Mouse (Mus musculus) embryonic fibroblast, embryonic 13.5 days (primary cell): ENCODE data around the gene Kat2b. TPM values are rescaled to one million over a fixed set of nuclear protein-coding genes. Genes with fewer than 3 reads are reported as not detected.

Experiments
- H3K27ac ChIP-seq: 2 replicates; pipeline ENCODE4 v1.5.1; 2012; ENCODE audit warnings: low read length, control low read depth, inconsistent platforms; ENCODE audit not compliant: insufficient read depth
- H3K4me1 ChIP-seq: 2 replicates; pipeline ENCODE4 v1.6.1; 2011; ENCODE audit warnings: low read length; ENCODE audit not compliant: control insufficient read depth, insufficient read depth
- H3K4me3 ChIP-seq: 2 replicates; pipeline ENCODE4 v1.5.1; 2011; ENCODE audit warnings: mild to moderate bottlenecking, control low read depth, low read length; ENCODE audit not compliant: insufficient read depth
- CTCF ChIP-seq: IDR thresholded peaks from 2 replicates; pipeline ENCODE4 v1.5.1; 2011; ENCODE audit warnings: mild to moderate bottlenecking, control low read depth, low read length, moderate library complexity, borderline replicate concordance; ENCODE audit not compliant: insufficient read depth
- POLR2A ChIP-seq: IDR thresholded peaks from 2 replicates; pipeline ENCODE4 v1.6.1; 2011; ENCODE audit warnings: low read depth, mild to moderate bottlenecking, control low read depth, low read length, moderate library complexity
- polyA plus RNA-seq: library from polyadenylated mRNA; stranded (reverse); fragments of >200 nt; gene quantifications from 2 replicates; pipeline ENCODE4 v1.2.4, GENCODE M21; 2011; ENCODE audit warnings: low read depth; ENCODE audit not compliant: missing spikeins, insufficient read length

Kat2b gene
- polyA plus RNA-seq, 1 experiment = 33.2 TPM

DNA sequence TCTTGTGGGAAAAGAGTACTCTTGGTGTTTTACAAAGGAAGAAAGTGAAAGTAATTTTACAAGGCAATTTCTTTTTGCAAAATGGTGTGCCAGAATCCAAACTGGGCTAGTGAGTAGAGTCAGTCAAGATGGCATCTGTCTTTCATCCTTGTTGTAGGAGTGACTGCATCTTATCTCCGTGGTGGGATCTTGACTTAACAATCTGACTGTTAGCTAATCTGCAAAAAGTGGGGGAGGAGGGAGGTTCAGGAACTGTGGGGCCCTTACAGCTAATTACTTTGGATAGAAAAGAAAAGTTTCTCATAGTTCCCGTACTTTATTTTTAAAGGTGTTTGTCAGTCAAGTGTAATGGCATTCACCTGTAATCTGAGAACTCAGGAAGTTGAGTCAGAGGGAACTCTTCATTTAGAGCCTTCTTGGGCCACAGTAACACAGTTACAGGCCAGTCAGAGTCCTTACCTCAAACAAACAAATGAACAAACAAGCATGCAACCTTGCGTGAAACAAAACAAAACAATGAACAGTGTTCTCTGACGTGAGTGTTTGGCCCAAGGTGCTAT is 15.4 kb downstream of the Kat2b start:
- H3K4me1 ChIP-seq = peaks cover 26% of the 10 kb centered on the region
- peak overlapping the region; percentile 27; the same call in 1 of the 2 replicates for H3K27ac ChIP-seq
- no peak for TF ChIP-seq CTCF
- no peak for TF ChIP-seq POLR2A
- no peak overlapping the region for H3K4me3 ChIP-seq

DNA sequence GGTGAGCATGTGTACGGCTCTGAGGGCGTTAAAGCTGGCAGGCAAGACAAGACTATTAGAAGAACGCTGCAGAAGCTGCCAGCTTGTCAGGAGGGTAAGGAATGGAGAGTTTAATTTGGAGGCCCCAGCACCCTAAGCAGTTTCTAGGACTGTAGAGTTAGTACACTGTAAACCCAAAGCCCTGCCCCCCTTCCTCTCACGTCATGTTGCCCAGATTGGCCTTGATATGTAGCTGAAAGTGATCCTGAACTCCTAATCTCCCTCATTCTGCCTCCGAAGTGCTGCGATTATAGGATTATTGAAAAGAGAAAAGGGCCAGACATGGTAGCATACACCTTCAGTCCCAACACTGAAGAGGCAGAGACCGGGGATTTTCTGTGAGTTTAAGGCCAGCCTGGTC is 16.1 kb downstream of the Kat2b start:
- TF ChIP-seq POLR2A (no peak), CTCF (no peak)
- H3K4me3 ChIP-seq = no peak overlapping the region

DNA sequence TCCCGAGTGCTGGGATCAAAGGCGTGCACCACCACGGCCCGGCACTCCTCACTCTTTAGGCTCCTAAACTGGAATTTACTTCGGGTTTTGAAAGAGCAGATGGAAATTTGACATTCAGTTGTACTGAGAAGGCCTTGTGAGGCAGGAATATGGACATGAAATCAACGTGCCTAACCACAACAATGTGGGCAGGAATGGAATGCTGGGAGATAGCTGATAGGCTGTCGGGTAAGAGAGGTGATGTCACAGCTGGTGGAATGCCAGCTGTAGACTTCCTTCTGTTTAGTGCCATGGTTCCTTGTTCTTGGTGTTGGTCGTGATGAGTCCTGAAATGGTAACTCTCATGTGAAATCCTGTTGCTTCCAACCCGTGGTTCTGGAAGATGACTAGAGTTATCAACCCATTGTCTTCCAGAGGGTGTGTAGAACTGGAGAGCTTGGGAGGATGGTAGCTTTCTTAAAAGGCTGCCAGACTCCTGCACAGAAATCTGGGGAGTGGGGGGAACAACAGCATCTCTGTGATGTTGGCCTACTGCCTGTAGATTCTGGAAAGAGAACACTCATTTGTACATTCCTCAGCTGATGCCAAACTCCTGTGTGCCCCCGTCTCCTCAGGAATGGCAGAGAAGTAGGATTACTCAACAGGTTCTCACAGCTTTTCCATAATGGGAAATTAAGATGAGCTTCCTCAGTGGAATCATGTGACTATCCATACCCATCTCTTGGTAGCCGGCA is 17.4 kb downstream of the Kat2b start:
- Histone ChIP-seq H3K4me1 (peaks cover 14% of the 10 kb centered on the region), H3K27ac (peak overlapping the region; percentile 41), H3K4me3 (no peak overlapping the region)
- TF ChIP-seq POLR2A = no peak
- TF ChIP-seq CTCF = no peak

More for the DNA sequence above, 16.1 kb downstream of the Kat2b start:
- H3K27ac ChIP-seq = no peak overlapping the region
- H3K4me1 ChIP-seq = peaks cover 24% of the 10 kb centered on the region

DNA sequence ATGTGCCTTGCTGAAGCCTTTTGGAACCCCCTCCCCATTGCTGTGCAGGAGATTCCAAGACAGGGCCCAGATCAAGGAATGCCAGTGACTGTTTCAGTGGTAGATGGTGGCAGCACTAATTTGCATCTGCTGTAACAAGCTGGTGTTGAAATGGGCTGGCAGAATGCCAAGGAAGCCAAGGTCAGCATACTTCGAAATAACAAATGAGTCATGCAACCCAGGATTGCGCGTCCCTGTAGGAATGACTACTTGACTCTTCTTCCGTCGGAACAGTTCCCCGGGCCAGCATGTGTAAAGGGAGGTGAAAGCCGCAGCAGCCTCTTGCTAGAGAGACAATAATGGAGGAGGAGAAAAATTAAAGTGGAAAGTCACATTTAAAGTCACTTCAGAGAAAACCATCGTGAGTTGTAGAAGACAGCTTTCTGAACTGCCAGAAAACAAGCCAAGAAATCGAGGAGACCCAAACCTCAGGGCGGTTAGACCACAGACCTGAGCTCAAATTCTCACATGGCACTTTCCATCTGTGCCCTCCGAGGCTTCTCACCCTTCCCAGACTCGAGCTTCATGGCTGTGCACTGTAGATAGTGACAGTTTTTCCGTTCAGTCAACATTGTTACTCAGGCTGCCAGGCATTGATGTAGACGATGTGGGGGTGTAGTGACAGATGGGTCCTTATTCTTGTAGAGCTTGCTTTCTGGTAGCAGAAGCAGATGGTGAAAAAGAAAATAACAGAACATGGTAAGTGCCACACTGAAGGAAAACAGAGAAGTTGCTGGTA is 20.6 kb downstream of the Kat2b start:
- H3K27ac ChIP-seq = peak overlapping the region; percentile 42
- no peak overlapping the region for H3K4me3 ChIP-seq
- TF ChIP-seq POLR2A (no peak), CTCF (no peak)
- peaks cover 14% of the 10 kb centered on the region for H3K4me1 ChIP-seq

GRCm38 (mm10) chr17:53588097-53588855 is 21.6 kb downstream of the Kat2b start:
- TF ChIP-seq POLR2A = no peak
- no peak for TF ChIP-seq CTCF
- H3K4me1 ChIP-seq = peaks cover 11% of the 10 kb centered on the region
- H3K4me3 ChIP-seq = no peak overlapping the region
- H3K27ac ChIP-seq = peak overlapping the region; percentile 42; the same call in 1 of the 2 replicates

DNA sequence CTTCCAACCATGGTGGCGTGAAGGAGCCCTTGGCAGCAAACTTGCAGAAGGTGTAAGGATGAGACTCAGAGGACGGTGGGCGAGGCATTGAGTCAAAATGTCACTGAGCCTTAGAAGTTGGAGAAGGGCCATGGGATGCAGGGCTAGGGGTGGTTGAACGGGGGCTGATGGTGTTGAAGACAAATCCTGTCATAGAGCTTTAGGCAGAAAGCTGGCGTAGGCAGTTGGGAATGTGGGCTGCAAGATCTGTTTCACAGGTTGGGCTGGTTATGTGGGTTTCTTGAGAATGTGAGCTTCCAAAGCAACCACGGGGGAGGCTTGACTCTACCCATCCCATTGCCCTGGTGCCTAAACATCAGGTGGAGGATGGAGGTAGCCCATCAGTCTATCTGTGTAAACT is 23.4 kb downstream of the Kat2b start:
- Histone ChIP-seq H3K27ac (no peak overlapping the region), H3K4me3 (no peak overlapping the region), H3K4me1 (peaks cover 11% of the 10 kb centered on the region)
- TF ChIP-seq POLR2A (no peak), CTCF (no peak)

DNA sequence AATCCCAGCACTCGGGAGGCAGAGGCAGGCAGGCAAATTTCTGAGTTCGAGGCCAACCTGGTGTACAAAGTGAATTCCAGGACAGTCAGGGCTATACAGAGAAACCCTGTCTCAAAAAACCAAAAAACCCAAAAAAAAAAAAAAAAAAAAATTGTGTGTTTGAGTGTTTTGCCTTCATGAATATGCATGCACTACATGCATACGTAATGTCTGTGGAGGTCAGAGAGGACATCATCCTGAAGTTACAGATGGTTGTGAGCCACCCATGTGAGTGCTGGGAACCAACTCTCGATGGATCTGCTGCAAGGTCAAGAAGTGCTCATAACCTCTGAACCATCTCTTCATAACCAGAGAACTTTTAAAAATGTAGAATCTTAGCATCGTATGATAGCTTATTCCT is 25.2 kb downstream of the Kat2b start:
- H3K4me1 ChIP-seq = peaks cover 16% of the 10 kb centered on the region
- H3K4me3 ChIP-seq = no peak overlapping the region

GRCm38 (mm10) chr17:53594590-53594989 is 27.9 kb downstream of the Kat2b start:
- H3K27ac ChIP-seq = no peak overlapping the region
- H3K4me1 ChIP-seq = peaks cover 13% of the 10 kb centered on the region
- TF ChIP-seq POLR2A = no peak
- TF ChIP-seq CTCF = no peak
- H3K4me3 ChIP-seq = no peak overlapping the region

More for the DNA sequence above, 25.2 kb downstream of the Kat2b start:
- no peak overlapping the region for H3K27ac ChIP-seq
- TF ChIP-seq POLR2A = no peak
- no peak for TF ChIP-seq CTCF

DNA sequence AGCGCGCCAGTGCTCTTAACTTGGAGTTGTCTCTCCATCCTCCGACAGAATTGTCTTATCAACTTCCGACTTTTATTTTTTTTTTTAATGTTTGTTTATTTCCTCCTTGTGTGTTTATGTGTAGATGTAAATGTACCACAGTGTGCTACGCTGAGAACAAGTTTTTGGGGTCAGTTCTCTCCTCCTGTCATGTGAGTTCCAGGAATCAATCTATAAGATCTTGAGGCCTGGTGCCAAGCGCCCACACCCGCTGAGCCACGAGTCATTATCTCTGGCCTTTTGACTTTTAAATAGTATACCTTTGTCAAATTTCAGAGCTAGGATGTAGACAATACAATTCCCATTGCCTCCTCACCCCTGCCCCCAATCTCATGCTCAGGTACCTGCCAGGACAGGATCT is 28.9 kb downstream of the Kat2b start:
- no peak overlapping the region for H3K4me3 ChIP-seq
- H3K4me1 ChIP-seq = peaks cover 13% of the 10 kb centered on the region
- no peak overlapping the region for H3K27ac ChIP-seq
- TF ChIP-seq CTCF (no peak), POLR2A (no peak)
